Mouse (Mus musculus): Measurements from ENCODE around the gene Sftpa1. TPM values are rescaled to one million over a fixed set of nuclear protein-coding genes. Genes with fewer than 3 reads are reported as not detected.
A peak's percentile ranks its signal among the peaks of the same experiment; 100 is the strongest.

Gene Sftpa1
- total RNA-seq (2014; fragmentation: Nextera tagmentation) (not detected in 2 replicates), total RNA-seq (2017) (not detected in 2 replicates)

DNA sequence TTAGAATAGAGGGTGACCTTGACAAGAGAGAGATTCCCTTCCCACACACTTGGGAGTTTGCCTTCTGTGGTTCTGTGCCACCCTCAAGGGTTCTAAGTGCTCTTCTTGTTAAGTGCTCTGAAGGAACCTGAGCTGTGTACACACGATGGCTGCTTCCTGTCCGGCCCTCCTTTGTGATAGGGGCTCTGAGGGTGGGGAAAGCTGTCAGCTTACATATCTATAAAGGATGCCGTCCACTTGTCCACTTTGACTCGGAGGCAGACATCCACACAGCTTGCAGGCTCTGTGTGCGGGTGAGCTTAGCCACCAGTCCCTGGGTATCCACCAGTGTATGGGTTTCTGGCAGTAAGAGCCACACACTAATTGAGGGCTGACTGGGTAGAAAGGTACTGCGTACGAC is at the start of gene Sftpa1:
TSS of gene Sftpa1 (plus strand) at position 243 of the 400 bp plus-strand sequence.
- ATAC-seq (replicated peaks; ENCODE audit: poor library complexity, severe bottlenecking), result no peak

DNA sequence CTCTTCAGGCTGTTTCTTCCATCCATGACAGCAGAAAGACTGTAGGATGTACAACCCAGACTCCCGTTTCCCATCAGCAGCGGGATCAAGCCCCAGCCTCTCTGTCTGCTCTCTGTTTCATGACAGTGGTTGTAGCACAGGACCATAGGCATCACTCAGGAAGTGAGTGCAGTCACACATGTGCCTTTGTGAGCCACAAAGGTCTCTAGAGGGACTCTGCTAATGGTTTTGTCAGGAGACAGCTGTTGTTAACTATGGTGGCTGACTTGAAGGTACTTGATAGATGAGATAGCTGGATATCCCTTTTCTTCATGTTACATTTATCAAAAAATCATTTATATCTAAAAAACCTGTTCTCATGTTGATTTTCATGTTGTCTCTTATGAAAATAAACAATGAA is 49.2 kb upstream of the Sftpa1 start:
- ATAC-seq (replicated peaks; ENCODE audit: poor library complexity, severe bottlenecking), result no peak

DNA sequence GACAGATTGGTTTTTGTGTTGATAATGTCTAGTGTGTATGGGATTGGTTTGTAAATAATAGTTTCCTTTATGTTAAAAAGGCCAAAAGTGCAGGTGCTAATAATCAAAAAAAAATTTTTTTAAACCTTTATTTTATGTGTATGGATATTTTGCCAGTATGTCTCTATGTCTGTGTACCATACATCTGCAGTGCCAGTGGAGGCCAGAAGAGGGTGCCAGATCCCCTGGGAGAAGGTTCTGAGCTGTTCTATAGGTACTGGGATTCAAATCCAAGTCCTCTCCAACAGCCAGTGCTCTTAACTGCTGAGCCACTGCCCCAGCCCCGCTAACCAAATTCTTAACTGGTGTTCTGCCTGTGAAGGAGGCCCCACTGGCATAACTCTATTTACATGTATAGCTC is 44.1 kb upstream of the Sftpa1 start:
- no peak for ATAC-seq (replicated peaks; ENCODE audit: poor library complexity, severe bottlenecking)

DNA sequence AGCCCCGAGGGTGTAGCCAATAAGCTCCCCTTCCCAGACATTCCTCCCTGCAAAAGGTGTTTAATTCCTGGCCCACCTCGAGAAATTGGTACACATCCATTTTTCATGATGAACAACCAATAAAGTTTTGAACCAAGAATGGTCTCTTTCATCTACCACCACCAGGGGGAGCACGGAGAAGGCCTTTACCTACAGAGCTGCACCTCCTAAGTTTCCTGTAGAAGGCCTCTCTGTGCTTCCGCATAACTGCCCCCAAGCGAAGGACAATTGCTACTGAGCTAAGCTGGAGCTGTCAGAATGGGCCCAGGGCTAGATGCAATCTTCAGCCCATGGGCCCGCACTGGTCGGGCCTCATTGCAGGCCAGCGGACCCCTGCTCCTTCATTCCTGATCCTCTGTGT is 40.8 kb upstream of the Sftpa1 start:
- ATAC-seq (replicated peaks; ENCODE audit: poor library complexity, severe bottlenecking), result peak; percentile 30; the same call in 1 of the 2 replicates

DNA sequence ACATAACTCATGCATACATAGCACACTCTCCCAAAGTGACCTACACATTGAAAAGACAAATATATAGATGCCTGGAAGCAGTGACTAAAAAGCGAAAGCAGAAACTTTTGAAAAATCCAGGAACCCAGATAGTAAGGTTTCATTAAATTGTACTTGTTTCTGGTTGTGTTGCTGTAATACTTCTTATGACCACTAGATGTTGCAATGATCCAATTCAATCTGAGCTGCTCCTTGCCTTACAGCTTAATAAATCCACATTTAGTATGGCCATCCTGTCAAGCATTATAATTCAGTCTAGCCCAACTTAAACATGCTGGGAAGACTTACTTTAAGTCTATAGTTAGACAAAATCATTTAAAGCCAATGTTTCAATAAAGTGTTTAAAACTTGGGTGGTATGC is 37.5 kb upstream of the Sftpa1 start:
- ATAC-seq (replicated peaks; ENCODE audit: poor library complexity, severe bottlenecking), result no peak

DNA sequence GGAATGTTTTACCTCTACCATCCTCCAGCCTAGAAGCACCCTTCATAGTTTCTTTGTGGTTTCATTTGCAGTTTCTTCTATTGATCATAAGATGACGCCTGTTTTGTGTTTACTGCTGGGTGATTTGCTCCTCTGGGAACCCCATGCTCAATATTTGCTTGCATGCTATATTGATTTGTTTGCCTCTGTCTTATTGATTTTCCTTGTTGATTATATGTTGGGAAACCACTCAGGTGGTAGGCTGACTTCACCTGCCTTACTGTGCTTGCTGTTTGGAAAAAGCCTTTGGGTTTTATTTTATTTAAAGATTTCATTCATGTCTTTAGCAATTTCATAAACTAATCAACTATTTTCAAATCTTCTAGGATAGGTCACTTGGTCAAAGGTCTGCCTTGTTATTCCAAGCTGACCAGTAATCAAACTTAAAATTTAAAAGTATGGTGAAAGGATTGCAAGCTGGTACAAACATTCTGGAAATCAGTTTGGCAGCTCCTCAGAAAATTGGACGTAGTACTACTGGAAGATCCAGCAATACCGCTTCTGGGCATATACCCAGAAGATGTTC is 35.2 kb upstream of the Sftpa1 start:
- no peak for ATAC-seq (replicated peaks; ENCODE audit: poor library complexity, severe bottlenecking)

DNA sequence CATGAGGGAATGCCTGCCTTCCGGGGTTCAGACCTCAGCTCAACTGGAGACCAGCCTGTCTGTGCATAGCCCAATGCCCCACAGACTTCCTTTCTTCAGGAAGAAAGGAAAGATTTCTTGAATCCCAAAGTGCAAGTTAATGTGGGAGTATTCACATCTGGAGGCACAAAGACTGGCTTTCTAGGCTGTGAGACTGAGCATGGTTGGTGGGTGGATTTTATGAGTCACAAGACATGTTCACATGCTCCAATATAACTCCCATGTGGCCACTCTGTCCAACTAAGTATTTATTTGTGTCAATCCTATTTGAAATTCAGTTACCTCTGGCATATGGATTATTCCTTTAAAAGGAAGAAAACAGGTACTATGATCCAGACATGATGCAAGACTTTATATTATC is 32.9 kb upstream of the Sftpa1 start:
- no peak for ATAC-seq (replicated peaks; ENCODE audit: poor library complexity, severe bottlenecking)

DNA sequence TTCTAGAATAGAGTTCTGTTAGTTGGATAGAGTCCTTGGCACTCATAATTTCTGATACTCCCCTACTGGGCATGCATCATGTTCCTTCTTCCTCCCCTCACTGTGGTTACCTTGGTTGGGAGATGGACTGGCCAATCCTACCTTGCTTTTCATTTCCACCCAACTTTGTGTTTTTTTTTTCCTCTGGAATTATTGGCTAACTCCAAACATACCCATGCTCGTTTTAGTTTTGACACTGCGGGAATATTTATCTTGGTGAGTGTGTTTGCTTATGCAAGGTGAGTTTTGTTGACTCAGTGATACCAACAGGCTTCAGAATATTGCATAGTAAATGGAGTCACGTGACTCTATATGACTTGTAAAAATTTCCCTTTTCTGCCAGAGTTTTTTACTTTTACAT is 30.9 kb upstream of the Sftpa1 start:
- ATAC-seq (replicated peaks; ENCODE audit: poor library complexity, severe bottlenecking), result no peak

DNA sequence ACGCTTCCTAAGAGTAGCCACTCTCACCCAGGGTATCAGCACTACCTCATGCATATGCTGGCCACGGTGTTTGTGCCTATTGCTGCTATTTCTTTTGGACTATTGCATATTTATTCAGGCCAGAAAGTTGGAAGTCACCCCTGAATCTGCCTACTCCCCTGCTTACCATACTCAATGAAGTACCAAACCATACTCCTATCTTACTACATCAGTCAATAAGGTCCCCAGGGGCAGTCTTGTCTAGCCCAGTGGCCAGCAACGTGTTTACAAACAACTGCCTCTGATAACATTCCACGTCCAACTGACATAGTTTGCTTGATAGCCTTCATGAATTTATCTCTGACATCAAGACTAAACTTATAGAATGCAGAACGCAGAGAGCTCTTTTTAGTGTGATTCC is 30.3 kb upstream of the Sftpa1 start:
- no peak for ATAC-seq (replicated peaks; ENCODE audit: poor library complexity, severe bottlenecking)

DNA sequence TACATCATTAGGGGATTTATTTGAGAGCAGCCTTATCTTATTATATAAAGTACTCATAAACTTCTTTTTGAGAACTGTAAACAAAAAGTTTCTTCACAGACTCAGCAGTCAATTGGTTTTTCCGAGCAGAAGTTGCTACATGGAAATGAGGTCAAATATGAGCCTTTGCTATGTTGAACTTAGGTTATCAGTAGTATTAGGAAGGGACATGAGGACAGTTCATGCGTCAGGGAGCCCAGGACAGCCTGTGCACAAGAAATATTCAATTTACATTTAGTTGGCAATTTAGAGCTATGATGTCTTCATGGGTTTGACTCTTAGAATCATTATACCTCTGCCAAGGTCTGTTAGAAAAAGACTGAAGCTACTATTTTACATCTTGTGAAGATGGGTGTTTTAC is 29.3 kb upstream of the Sftpa1 start:
- ATAC-seq (replicated peaks; ENCODE audit: poor library complexity, severe bottlenecking), result no peak

DNA sequence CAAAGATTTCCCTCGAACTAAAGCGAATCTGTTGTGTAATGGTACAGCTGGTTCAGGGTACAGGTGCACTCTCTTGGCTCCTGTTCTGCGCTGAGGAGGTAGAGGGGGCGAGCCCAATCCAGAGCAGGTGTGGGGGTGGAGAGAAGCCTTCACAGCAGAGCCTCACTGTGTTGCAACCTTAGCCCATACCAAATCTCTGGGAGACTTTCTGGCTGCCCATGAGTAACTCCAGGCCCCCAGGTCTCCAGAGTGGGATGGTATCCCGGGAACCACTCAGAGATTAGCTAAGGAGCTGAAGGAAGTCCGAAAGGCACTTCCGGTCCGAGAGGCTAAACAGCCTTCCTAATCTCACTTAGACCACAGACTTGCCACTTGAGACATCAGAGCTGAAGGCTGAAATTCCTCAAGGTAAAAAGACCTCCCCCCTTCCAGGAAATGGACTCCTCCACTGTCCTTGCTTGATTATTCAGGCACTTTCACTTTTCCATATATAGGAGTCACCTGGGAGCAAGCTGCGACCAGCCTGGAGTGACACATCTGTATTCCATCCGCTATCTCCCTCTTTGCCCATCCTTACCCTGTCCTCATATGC is 26.6 kb upstream of the Sftpa1 start, which contains the start of gene Mat1a:
TSS of gene Mat1a (plus strand) at position 183 of the 592 bp plus-strand sequence.
- no peak for ATAC-seq (replicated peaks; ENCODE audit: poor library complexity, severe bottlenecking)

DNA sequence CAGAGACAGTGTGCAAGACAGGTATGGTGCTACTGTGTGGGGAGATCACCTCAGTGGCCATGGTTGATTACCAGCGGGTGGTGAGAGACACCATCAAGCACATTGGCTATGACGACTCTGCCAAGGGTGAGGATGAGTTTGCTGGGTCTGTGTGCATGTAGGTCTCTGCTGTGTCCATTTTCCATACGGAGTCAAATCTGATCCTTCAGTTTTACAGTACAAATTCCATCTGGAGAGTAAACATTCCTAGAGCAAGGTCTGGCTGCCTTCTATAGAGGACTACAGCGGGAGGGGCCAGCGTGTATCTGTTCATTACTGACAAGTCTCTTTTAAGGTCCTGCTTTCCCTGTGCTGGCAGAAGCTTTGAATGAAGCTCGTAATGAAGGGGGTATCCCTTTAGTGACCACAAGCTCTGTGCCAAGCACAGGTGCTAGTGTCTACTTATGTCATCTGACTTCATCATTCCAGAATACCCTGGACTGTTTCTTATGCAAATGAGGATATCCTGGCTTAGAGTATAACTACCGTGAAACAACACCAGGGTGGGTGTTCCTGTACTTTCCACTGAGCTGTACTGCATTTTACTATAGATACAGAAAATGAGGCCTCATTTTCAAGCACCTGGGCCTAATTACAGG is 20.4 kb upstream of the Sftpa1 start:
- ATAC-seq (replicated peaks; ENCODE audit: poor library complexity, severe bottlenecking), result no peak

DNA sequence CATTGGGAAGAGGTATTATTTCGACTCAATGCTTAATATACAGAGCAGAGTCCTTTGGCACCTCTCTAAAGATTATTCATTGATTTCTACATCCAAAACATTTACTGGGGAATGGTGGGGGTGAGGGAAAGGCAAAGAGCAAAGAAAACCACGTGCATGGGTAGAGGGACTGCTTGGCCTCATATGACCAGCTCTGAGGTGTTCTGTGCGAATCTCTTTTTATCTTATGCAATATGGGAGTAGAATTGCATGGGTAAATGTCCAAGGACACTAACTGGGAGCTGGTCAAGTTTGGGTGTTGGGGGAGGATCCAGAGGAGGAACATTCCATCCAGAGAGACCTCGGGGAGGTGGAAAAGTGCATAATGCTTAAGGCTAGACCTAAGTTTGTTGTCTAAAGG is 18.6 kb upstream of the Sftpa1 start:
- no peak for ATAC-seq (replicated peaks; ENCODE audit: poor library complexity, severe bottlenecking)

DNA sequence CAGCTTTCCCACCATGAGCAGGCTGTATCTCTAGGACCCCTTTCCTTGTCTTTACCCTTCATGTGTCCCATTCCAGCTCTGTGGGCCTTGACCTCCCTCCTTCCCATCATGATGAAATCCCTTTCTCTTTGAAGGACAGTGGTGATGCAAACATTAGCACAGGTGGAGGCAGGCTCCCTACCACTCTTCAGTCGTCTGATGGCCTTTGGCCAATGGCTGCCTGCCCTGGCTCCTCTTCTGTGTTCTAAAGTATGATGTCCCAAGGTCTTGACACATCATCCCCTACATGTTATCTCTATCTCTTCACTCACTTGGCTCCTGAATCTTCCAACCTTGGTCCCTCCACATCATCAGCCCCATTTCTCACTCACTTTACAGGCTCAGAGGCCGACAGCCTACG is 15.3 kb upstream of the Sftpa1 start:
- ATAC-seq (replicated peaks; ENCODE audit: poor library complexity, severe bottlenecking), result no peak

DNA sequence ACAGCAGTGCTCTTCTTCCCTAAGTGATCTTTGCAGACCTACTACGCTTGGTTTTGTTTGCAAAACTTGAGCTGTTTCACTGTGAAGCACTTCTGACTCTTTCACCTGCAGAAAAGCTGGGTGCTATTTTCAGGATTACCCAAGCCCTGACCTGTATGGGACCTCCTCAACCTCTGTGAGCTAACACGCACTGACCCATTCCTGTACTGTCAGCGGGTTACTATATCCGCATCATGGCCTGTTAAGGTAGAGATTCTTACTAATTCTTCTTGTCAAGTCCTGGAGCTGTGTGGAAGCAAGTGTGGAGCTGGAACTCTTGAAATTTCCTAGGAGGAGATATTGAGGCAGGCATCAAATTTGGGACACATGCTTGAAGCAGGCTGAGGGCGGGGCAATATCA is 6.9 kb upstream of the Sftpa1 start:
- ATAC-seq (replicated peaks; ENCODE audit: poor library complexity, severe bottlenecking), result no peak

DNA sequence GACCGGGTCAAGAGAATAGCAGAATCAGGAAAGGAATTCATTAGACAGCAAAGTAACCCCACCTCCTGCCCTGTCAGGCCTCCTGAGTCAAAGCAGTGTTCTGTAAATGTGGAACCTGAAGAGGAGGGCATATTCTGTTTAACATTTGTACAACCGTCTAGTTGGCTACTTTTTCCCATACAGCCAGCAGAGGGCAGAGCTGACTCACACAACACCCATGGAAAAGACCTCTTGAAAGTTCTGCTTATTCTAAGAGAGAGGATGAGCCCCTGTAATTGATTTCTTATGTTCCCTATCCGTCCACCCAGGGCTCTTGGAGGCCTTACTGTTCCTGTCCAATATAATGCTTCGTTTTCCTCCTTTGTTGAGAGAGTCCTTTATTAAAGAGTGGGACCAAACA is 3.6 kb upstream of the Sftpa1 start:
- ATAC-seq (replicated peaks; ENCODE audit: poor library complexity, severe bottlenecking), result no peak

DNA sequence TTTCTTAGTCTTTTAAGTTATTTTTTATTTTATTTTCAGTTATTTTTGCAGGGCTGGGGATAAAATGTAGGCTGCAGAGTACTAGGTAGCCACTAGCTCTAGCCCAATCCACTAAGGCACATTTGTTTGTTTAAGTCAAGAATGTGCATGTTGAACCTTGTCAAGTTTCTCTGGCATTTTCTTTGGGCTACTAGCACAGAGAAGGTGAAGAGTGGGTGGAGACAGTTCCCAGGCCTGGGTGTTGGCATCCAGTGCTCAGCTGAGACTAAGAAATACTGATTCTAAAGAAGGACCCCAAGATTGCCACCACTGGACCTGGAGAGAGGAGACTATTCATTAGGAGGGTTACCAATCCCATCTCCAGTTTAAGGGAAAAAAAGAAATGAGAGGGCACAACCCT is 5.4 kb downstream of the Sftpa1 start:
- ATAC-seq (replicated peaks; ENCODE audit: poor library complexity, severe bottlenecking), result no peak

DNA sequence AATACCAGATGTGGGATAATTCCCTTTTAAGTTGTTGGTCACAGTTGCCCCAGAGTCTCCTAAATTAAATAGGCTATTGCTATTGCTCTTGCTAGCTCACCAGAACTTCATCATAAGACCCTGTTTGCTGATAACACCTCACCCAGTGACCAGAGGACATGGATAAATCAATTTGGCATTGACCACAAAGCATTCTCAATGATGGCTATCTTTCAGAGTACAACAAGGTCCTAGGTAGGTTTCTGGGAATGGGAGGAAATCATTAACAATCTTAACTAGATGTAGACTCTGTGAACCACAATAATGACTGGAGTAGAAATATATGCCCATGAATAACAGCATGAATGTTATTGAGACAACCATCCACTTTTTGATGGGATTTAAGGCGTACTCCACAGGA is 9.1 kb downstream of the Sftpa1 start:
- ATAC-seq (replicated peaks; ENCODE audit: poor library complexity, severe bottlenecking), result no peak

DNA sequence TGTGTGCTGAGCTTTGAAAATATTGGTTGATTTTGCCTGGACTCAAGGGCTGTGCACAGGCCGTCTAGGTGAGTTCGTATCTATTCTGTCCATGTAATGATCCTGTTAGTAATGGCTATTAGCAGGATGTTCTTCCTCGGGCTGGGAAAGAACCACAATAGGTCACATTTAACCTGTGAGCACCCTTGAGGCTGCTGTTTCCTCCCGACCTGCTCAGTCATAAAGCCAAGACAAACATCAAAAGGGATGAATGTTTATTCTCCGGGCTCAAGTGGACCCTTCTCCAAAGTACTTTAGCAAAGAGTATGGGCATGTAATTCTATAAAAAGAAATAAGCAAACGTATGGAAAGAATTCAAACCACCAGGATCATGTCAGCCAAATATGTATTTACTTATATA is 14.5 kb downstream of the Sftpa1 start:
- ATAC-seq (replicated peaks; ENCODE audit: poor library complexity, severe bottlenecking), result no peak

DNA sequence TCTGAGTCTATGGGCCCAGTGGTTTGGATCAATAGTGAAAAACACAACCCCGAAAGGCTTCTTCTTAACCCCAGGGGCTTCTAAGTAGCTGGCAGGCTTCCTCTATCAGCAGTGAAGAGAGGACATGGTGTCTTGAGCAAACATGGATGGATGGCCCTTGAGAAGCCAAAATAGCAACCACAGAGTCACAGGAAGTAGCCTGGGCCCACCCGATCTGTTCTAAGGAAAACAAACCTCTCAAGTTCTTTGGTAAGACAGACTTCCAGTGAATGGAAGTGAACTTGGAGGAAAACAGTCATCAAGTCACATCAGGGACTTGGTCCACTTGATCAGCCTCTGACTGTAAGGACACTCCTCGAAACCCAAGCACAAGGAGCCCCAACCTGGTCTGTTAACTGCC is 15.3 kb downstream of the Sftpa1 start:
- ATAC-seq (replicated peaks; ENCODE audit: poor library complexity, severe bottlenecking), result no peak

DNA sequence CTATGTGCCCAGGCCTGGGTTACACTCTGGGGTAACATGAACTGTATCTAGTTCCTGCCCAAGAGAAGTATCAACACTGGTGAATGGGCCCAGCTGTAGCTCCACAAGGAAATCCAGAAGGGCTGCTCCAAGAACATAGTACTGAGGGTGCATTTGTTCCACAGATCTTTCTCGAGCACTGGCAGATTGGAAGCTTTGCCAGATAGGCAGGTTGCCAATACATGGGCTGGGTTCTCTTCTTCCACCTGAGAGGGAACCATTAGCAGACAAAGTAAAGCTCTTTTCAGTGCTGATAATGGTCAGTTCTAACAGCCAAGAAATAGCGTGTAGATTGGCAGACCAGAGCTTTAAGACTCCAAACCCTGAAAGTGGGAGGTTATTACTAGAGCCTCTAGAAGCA is 15.8 kb downstream of the Sftpa1 start:
- ATAC-seq (replicated peaks; ENCODE audit: poor library complexity, severe bottlenecking), result no peak

Measured in granulocyte monocyte progenitor cell, adult 5-6 weeks (primary cell).